Mouse (Mus musculus) forebrain, embryonic 14.5 days (tissue): Measurements from ENCODE around the gene Tmem200b. TPM values are rescaled to one million over a fixed set of nuclear protein-coding genes. Genes with fewer than 3 reads are reported as not detected.

Experiments
- ATAC-seq: fragments of 200-750 bp; cut with Nextera tagmentation; 2 replicates; pipeline ENCODE4 v1.8.0; 2017; ENCODE audit warnings: mild to moderate bottlenecking, moderate library complexity
- DNase-seq: peaks from one replicate; pipeline ENCODE4 v3.0.0-alpha.2; 2015; ENCODE audit warnings: low spot score
- H3K27ac ChIP-seq: fragments of 300-500 bp; sonication (generic); 2 replicates; pipeline ENCODE4 v1.5.1; 2014; ENCODE audit warnings: low read depth, mild to moderate bottlenecking, control low read depth, low read length, moderate library complexity
- H3K27me3 ChIP-seq: fragments of 300-500 bp; sonication (generic); replicated peaks from 2 replicates; pipeline ENCODE4 v1.6.1; 2014; ENCODE audit warnings: low read length, control low read depth, mixed read lengths; ENCODE audit not compliant: control insufficient read depth, insufficient read depth
- H3K36me3 ChIP-seq: fragments of 300-500 bp; sonication (generic); 2 replicates; pipeline ENCODE4 v1.6.1; 2014; ENCODE audit warnings: low read length, control low read depth; ENCODE audit not compliant: control insufficient read depth, insufficient read depth
- H3K4me1 ChIP-seq: fragments of 300-500 bp; sonication (generic); 2 replicates; pipeline ENCODE4 v1.6.1; 2014; ENCODE audit warnings: antibody characterized with exemption, low read length, control low read depth; ENCODE audit not compliant: control insufficient read depth, insufficient read depth
- H3K4me2 ChIP-seq: fragments of 300-500 bp; sonication (generic); 2 replicates; pipeline ENCODE4 v1.6.1; 2014; ENCODE audit warnings: mild to moderate bottlenecking, control low read depth, low read length
- H3K4me3 ChIP-seq: fragments of 300-500 bp; sonication (generic); 2 replicates; pipeline ENCODE4 v1.5.1; 2014; ENCODE audit warnings: low read depth, low read length, control low read depth
- H3K9ac ChIP-seq: fragments of 300-500 bp; sonication (generic); 2 replicates; pipeline ENCODE4 v1.6.1; 2014; ENCODE audit warnings: mild to moderate bottlenecking, low read length, control low read depth, moderate library complexity
- H3K9me3 ChIP-seq: fragments of 300-500 bp; sonication (generic); replicated peaks from 2 replicates; pipeline ENCODE4 v1.6.1; 2016; ENCODE audit warnings: low read length, control low read depth, mixed read lengths; ENCODE audit not compliant: control insufficient read depth
- WGBS: fragments of 180-500 bp; shearing (Covaris S2); extraction: QIAGEN DNeasy Blood & Tissue Kit; methylation state at CpG from one replicate; pipeline ENCODE4 v1.1.7; 2014; 5-methylcytosine and 5-hydroxymethylcytosine counted together
- polyA plus RNA-seq: library from polyadenylated mRNA; unstranded; fragments of >200 nt; fragmentation: Nextera tagmentation; extraction: Ambion mirVana; gene quantifications from 2 replicates; pipeline ENCODE4 v1.2.1, GENCODE M21; 2014

Tmem200b gene
- polyA plus RNA-seq, 1 experiment from 2014 or later, result not detected

DNA sequence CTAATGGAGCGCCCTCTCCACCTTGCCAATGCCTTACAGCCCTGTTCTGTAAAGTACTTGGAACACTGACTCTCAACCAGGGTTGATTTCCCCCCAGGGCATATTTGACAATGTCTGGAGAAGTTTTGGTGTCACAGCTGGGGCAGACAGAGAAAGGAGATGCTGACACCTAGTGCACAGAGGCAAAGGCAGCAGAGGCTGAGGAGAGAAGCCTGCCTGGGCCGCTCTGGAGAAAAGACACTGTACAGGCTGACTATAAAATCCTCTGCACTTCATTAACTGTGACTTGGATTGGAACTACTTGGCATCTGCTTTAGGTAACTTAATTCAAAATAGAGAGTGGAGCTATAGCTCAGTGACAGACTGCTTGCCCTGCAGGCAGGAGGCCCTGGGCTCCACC lies 47.3 kb downstream of the Tmem200b start:
- 89% methylated on average over 2 of the region's 2 CpGs for WGBS
- H3K27ac ChIP-seq, result no peak overlapping the region
- DNase-seq, result peak; percentile 20
- H3K9ac ChIP-seq, result no peak overlapping the region
- H3K4me3 ChIP-seq, result no peak overlapping the region
- H3K4me2 ChIP-seq, result no peak overlapping the region
- no peak for ATAC-seq
- H3K36me3 ChIP-seq, result peaks cover 50% of the 10 kb centered on the region
- no peaks in the 10 kb centered on the region for H3K27me3 ChIP-seq
- H3K4me1 ChIP-seq, result no peaks in the 10 kb centered on the region
- H3K9me3 ChIP-seq, result no peaks in the 10 kb centered on the region

DNA sequence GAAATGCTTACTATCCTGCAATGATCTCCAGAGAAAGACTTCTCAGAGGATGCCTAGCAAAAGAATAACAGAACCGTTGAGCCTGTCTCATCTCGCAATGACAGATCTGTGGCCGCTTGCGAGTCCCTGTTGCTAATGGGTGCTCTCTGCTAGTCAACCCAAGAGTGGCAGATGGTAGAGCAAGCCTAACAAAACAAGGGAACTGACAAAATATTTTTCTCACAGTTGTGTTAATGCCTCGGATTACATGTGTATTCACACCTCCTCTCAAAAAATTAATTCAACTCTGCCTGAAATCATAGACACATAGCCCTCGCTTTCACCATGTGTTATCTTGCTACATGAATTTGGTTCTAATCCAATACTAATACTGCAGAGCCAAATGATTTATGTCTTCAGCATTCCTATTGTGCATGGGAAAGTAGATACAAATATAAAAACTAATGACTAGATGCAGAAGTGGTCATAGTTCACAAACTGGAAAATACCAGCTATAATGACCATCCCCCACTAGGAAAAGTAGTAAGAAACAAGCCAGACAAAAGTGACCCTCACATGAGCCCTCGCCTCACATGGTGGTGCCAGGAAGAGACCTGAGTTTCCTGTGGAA lies 48.8 kb downstream of the Tmem200b start:
- peak; percentile 86 for DNase-seq
- H3K4me3 ChIP-seq, result no peak overlapping the region
- H3K27me3 ChIP-seq, result no peaks in the 10 kb centered on the region
- H3K9me3 ChIP-seq, result no peaks in the 10 kb centered on the region
- H3K27ac ChIP-seq, result no peak overlapping the region
- H3K4me2 ChIP-seq, result no peak overlapping the region
- peaks cover 56% of the 10 kb centered on the region for H3K36me3 ChIP-seq
- WGBS, result 71% methylated on average over 7 of the region's 7 CpGs
- peak; percentile 73; the same call in 1 of the 2 replicates for ATAC-seq
- no peak overlapping the region for H3K9ac ChIP-seq
- no peaks in the 10 kb centered on the region for H3K4me1 ChIP-seq

Other genes starting within 250 kb of the Tmem200b start
- gene Ptpru, start 83.5 kb upstream of the Tmem200b start, polyA plus RNA-seq, result 20.1 and 20.8 TPM in 2 replicates
- 33.7 and 35.7 TPM in 2 replicates for gene Mecr, start 78.3 kb upstream of the Tmem200b start, polyA plus RNA-seq
- 109 and 132 TPM in 2 replicates for gene Srsf4, start 48.2 kb upstream of the Tmem200b start, polyA plus RNA-seq
- gene Gm10300, start 152.9 kb downstream of the Tmem200b start, polyA plus RNA-seq, result not detected in 2 replicates
- gene Epb41, start 153.6 kb downstream of the Tmem200b start, polyA plus RNA-seq, result 69.9 and 74.6 TPM in 2 replicates
- gene Oprd1, start 222.7 kb downstream of the Tmem200b start, polyA plus RNA-seq, result 0.05 and 0.09 TPM in 2 replicates